Mouse (Mus musculus) lung, embryonic 14.5 days (tissue): ENCODE results near the gene Shisa9. TPM values are rescaled to one million over a fixed set of nuclear protein-coding genes. Genes with fewer than 3 reads are reported as not detected.

ENCODE experiments used
- ATAC-seq: fragments of 200-750 bp; cut with Nextera tagmentation; 2 replicates; pipeline ENCODE4 v1.8.0; 2017; ENCODE audit warnings: mild to moderate bottlenecking, moderate TSS enrichment, moderate library complexity; ENCODE audit not compliant: insufficient read depth
- DNase-seq: peaks from one replicate; pipeline ENCODE4 v3.0.0-alpha.2; 2015
- H3K27ac ChIP-seq: fragments of 300-500 bp; sonication (generic); 2 replicates; pipeline ENCODE4 v1.5.1; 2014; ENCODE audit warnings: low read depth, mild to moderate bottlenecking, moderate library complexity
- H3K27me3 ChIP-seq: fragments of 300-500 bp; sonication (generic); 2 replicates; pipeline ENCODE4 v1.6.1; 2014; ENCODE audit warnings: low read length, control low read depth; ENCODE audit not compliant: insufficient read depth
- H3K36me3 ChIP-seq: fragments of 300-500 bp; sonication (generic); 2 replicates; pipeline ENCODE4 v1.6.1; 2014; ENCODE audit warnings: control low read depth; ENCODE audit not compliant: insufficient read depth
- H3K4me1 ChIP-seq: fragments of 300-500 bp; sonication (generic); 2 replicates; pipeline ENCODE4 v1.6.1; 2014; ENCODE audit warnings: antibody characterized with exemption, control low read depth; ENCODE audit not compliant: insufficient read depth
- H3K4me2 ChIP-seq: fragments of 300-500 bp; sonication (generic); 2 replicates; pipeline ENCODE4 v1.6.1; 2014; ENCODE audit warnings: mild to moderate bottlenecking
- H3K4me3 ChIP-seq: fragments of 300-500 bp; sonication (generic); 2 replicates; pipeline ENCODE4 v1.5.1; 2014; ENCODE audit warnings: low read depth, low read length
- H3K9ac ChIP-seq: fragments of 300-500 bp; sonication (generic); 2 replicates; pipeline ENCODE4 v1.6.1; 2014
- H3K9me3 ChIP-seq: fragments of 300-500 bp; sonication (generic); 2 replicates; pipeline ENCODE4 v1.6.1; 2016; ENCODE audit warnings: low read depth, low read length, control low read depth
- CTCF ChIP-seq: IDR thresholded peaks from 2 replicates; pipeline ENCODE4 v1.5.1; 2016; ENCODE audit warnings: antibody characterized with exemption, low read depth
- WGBS: fragments of 180-500 bp; shearing (Covaris S2); extraction: QIAGEN DNeasy Blood & Tissue Kit; methylation state at CpG from one replicate; pipeline ENCODE4 v1.1.7; 2014; 5-methylcytosine and 5-hydroxymethylcytosine counted together
- polyA plus RNA-seq: library from polyadenylated mRNA; unstranded; fragments of >200 nt; fragmentation: Nextera tagmentation; extraction: Ambion mirVana; gene quantifications from 2 replicates; pipeline ENCODE4 v1.2.1, GENCODE M21; 2014

Shisa9 gene
- polyA plus RNA-seq, 1 experiment from 2014 or later = 5.8 TPM

DNA sequence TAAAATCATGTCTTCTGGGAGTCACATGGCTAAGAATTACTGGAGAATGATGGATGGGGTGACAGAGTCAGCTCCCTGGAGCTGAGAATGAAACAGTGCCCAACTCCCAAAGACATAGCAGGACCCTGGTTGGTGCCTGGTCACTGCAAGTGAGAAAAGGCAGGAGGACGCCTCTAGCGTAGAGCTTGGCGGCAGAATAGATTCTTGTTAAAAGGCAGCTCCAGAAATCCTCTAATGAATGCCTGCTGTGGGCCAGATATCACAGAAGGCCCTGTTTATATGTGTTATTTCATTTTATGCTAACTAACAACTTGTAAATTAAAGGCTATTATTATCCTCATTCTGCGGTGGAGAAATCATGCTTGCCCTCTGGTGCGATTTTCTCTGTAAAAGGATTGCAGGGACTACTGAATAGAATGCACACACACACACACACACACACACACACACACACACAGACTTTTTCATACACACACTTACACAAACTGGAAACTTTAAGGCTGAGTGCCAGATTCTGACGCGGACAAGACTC lies 110.9 kb downstream of the Shisa9 start:
- H3K9me3 ChIP-seq = no peaks in the 10 kb centered on the region
- no peak overlapping the region for H3K4me2 ChIP-seq
- H3K4me3 ChIP-seq = no peak overlapping the region
- no peak for TF ChIP-seq CTCF
- H3K27ac ChIP-seq = no peak overlapping the region
- ATAC-seq (no peak), DNase-seq (peak; percentile 30)
- H3K9ac ChIP-seq = no peak overlapping the region
- WGBS = 48% methylated on average over 7 of the region's 7 CpGs
- no peaks in the 10 kb centered on the region for H3K36me3 ChIP-seq
- no peaks in the 10 kb centered on the region for H3K27me3 ChIP-seq
- no peaks in the 10 kb centered on the region for H3K4me1 ChIP-seq

DNA sequence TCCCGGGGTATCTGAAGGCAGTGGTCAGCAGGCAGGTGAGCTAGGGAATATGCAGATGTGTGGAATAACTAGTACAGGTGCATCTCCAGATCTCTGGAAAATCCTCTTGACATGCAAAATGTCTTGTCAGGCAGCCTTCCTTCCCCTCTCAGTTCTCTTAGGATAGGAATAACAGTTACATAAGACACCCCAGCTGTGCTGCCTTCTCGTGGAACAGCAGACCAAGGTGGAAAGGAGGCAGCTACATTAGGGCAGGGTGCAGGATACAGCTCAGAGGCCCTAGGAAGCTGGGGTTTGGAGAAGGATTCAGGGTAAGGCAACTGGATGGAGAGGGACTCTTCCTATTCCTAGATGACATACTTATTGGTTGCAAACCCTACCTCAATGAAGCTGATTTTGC lies 111.5 kb downstream of the Shisa9 start:
- no peak for ATAC-seq
- H3K27me3 ChIP-seq = no peaks in the 10 kb centered on the region
- 27% methylated on average over 2 of the region's 2 CpGs for WGBS

DNA sequence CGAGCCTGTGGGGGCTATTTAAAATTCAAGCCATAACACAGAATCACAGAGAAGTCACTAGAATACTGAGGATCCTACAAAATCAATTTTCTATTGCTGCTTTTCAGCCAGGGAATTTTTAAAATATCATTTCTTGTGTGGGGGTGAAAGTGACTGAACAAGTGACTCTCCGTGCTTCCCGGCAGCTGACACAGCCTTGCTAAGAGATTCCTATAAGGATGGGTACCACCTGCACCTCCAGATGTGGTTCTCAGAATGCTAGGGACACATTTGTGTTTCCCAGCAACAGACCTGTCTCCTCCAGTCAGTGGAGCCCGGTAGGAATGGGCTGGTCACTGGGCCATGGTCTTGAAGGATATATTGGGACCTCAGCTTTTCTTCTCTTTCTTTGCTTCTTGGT lies 124.5 kb downstream of the Shisa9 start:
- H3K27ac ChIP-seq = no peak overlapping the region
- WGBS = 82% methylated on average over 4 of the region's 4 CpGs
- no peak overlapping the region for H3K4me3 ChIP-seq
- H3K27me3 ChIP-seq = no peaks in the 10 kb centered on the region
- H3K4me1 ChIP-seq = no peaks in the 10 kb centered on the region
- ATAC-seq (no peak), DNase-seq (no peak)
- H3K4me2 ChIP-seq = no peak overlapping the region
- H3K9ac ChIP-seq = no peak overlapping the region
- no peak for TF ChIP-seq CTCF
- no peaks in the 10 kb centered on the region for H3K36me3 ChIP-seq
- H3K9me3 ChIP-seq = no peaks in the 10 kb centered on the region

More for the DNA sequence above, 111.5 kb downstream of the Shisa9 start:
- no peak for TF ChIP-seq CTCF
- no peaks in the 10 kb centered on the region for H3K36me3 ChIP-seq
- DNase-seq = no peak
- no peak overlapping the region for H3K4me3 ChIP-seq
- H3K4me2 ChIP-seq = no peak overlapping the region
- no peak overlapping the region for H3K9ac ChIP-seq
- no peak overlapping the region for H3K27ac ChIP-seq
- no peaks in the 10 kb centered on the region for H3K4me1 ChIP-seq
- H3K9me3 ChIP-seq = no peaks in the 10 kb centered on the region

DNA sequence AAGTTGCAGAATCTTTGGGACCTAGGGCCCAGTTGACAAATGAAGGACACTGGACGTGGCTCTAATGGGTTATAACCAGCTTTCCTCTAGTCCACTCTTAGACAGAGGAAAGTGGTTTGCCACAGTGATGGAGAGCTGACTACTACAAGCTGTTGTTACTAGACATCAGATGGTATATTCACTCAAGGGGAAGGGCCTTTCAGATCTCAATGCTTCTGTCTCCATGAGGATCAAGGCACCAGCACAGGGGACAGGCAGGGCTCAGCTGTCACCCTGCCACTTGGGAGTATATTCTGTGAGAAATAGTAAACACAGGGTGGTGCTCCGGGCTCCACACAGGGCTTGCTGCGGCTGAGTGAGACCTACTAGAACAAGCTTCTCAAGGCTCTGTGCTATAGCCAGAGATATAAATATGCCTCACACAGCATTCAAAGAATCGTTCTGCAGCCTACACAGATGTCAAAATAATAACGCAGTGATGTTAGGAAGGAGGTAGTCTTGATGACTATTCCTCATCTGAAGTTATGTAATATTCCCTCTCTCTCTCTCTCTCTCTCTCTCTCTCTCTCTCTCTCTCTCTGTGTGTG lies 127.0 kb downstream of the Shisa9 start:
- ATAC-seq = no peak
- Histone ChIP-seq H3K4me1 (no peaks in the 10 kb centered on the region), H3K4me3 (no peak overlapping the region), H3K4me2 (no peak overlapping the region), H3K27me3 (no peaks in the 10 kb centered on the region), H3K27ac (no peak overlapping the region), H3K9ac (no peak overlapping the region), H3K9me3 (no peaks in the 10 kb centered on the region), H3K36me3 (no peaks in the 10 kb centered on the region)
- no peak for DNase-seq
- no peak for TF ChIP-seq CTCF
- WGBS = 56% methylated on average over 5 of the region's 5 CpGs

DNA sequence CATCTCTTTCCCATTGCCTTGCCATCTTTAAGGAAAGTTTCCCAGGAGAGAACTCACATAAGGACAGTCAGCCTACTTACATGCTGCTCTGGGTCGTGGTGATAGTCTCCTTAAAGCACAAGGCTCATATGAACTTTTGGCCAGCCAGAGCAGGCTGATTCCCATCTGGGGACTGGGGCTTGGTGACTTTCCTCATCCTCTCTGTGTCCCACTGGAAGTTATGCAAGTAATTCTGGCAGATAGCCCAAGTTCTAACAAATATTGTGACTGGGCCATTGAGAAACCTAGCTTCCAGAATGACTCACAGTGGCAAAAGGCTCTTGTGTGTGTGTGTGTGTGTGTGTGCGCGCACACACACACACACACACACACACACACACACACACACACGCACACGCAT lies 130.5 kb downstream of the Shisa9 start:
- H3K9ac ChIP-seq = no peak overlapping the region
- TF ChIP-seq CTCF = no peak
- H3K9me3 ChIP-seq = no peaks in the 10 kb centered on the region
- no peaks in the 10 kb centered on the region for H3K36me3 ChIP-seq
- no peak overlapping the region for H3K4me2 ChIP-seq
- DNase-seq (peak; percentile 89), ATAC-seq (peak; percentile 49)
- WGBS = 74% methylated on average over 5 of the region's 5 CpGs
- H3K4me1 ChIP-seq = no peaks in the 10 kb centered on the region
- no peak overlapping the region for H3K27ac ChIP-seq
- no peaks in the 10 kb centered on the region for H3K27me3 ChIP-seq
- H3K4me3 ChIP-seq = no peak overlapping the region

DNA sequence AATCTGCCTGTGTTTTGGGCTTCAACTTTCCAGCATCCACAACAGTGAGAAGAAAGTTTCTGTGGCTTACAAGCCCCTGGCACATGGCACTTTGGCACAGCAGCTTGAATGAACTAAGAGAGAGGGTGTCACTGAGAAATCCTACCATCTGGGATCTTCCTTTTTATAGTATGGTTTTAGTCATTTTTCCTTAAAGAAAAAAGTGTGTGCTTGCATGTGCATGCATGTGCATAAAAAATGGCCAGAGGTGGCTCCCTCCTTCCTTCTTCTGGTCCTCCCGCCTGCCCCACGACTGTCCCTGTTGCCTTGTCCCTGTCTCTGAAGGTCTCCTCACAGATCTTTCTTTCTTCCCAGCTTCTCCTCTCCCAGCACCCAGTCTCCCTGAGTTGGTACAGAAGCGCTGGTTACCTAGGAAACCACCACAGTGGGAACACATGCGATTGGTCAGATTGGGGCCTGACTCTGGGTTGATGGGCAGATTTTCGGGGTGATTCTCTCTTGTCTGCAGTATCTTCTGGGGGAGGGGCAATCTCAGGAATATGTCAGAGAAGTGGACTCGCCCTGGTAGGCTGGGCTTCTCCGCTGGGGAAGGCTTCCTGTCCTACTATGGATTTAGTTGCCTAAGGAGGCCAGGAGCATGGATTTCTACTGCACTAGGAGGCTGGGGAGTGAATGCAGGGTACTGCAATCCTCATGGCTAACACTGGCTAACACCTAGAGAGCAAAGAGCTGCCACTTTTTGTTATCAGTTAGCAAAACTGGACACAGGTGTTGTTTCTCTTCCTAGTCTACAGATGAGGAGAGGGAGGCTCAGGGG lies 131.3 kb downstream of the Shisa9 start:
- Histone ChIP-seq H3K27ac (no peak overlapping the region), H3K9ac (no peak overlapping the region), H3K27me3 (no peaks in the 10 kb centered on the region), H3K36me3 (no peaks in the 10 kb centered on the region), H3K9me3 (no peaks in the 10 kb centered on the region), H3K4me2 (no peak overlapping the region), H3K4me1 (no peaks in the 10 kb centered on the region), H3K4me3 (no peak overlapping the region)
- ATAC-seq (no peak), DNase-seq (no peak)
- no peak for TF ChIP-seq CTCF
- WGBS = 48% methylated on average over 7 of the region's 7 CpGs

DNA sequence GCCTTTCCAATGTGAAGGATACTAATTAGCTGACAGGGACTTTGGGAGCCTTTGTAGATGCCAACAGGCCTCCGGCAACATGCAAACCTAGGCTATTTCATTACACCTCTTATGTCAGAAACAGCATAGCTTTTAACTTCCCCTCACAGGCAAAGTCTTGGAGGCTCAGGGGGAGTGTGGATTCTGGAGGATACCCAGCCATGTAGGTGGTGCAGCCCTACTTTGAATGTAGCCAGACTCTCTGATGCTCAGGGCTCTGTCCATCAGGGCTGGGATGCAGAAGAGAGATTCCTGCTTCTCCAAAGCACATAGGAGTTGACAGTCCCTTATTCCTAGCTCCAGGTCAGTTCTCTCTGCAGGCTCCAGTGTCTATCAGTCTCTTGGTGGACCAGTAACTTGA lies 133.0 kb downstream of the Shisa9 start:
- Histone ChIP-seq H3K4me1 (no peaks in the 10 kb centered on the region), H3K9ac (no peak overlapping the region), H3K4me3 (no peak overlapping the region), H3K9me3 (no peaks in the 10 kb centered on the region), H3K36me3 (no peaks in the 10 kb centered on the region), H3K27ac (no peak overlapping the region), H3K27me3 (no peaks in the 10 kb centered on the region), H3K4me2 (no peak overlapping the region)
- TF ChIP-seq CTCF = no peak
- ATAC-seq (no peak), DNase-seq (no peak)
- 92% methylated on average over 1 of the region's 1 CpGs for WGBS
